24 mouse cellular contexts compared by ENCODE assay signal in the genomic region with DNA sequence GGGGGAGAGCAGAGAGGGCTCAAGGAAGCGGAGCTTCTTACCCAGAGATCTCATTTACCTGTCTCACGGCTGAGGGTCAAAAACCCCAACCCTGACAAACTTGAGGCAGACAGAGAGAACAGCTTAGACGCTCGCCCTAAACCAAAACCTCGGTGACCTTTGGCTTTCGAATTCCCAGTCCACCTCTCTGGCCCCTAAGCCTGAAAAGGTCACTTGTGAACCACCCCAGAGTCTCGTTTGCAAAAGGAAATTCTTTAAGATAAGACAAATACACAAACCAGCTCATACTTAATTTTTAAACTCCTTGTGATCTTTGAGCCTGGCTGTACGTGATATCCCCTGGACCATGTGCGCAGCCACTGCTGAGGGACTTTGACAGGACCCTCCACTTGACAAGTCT.
A peak's percentile ranks its signal among the peaks of the same experiment; 100 is the strongest.
DNase-seq lines count a peak whose midpoint lies in the region; ATAC-seq and TF ChIP-seq lines count a peak whose summit lies in the region.
"Had no signal": no experiment of that assay in that cellular context is flagged by ENCODE, and none has a peak within 500 bp of the region (broad histone marks: within the 10 kb centered on the region; RNA-seq: fewer than 3 reads in every experiment).

No protein-coding gene starts in this region.

- H3K4me3 ChIP-seq in intestine, embryonic 14.5 days (ENCODE audit: low read depth, low read length) = no peak overlapping the region
- no peak overlapping the region for H3K4me3 ChIP-seq in intestine, embryonic 15.5 days (replicated peaks)
- no peak overlapping the region for H3K4me3 ChIP-seq in liver, embryonic 11.5 days (ENCODE audit: low read depth, low read length)
- no peak overlapping the region for H3K4me3 ChIP-seq in liver, postnatal 0 days (ENCODE audit: low read depth, low read length)
- H3K4me3 ChIP-seq: embryonic facial prominence, embryonic 10.5 days; embryonic facial prominence, embryonic 12.5 days; forebrain, embryonic 13.5 days had no signal

- H3K27ac ChIP-seq in intestine, embryonic 14.5 days (ENCODE audit: low read depth) = no peak overlapping the region
- no peak overlapping the region for H3K27ac ChIP-seq in intestine, embryonic 15.5 days
- H3K27ac ChIP-seq in liver, embryonic 11.5 days (ENCODE audit: low read depth, low read length) = 0 out of 2 replicates have a peak overlapping the region, but pooled peaks have one; percentile 15
- H3K27ac ChIP-seq in liver, postnatal 0 days (ENCODE audit: low read depth) = no peak overlapping the region
- H3K27ac ChIP-seq: embryonic facial prominence, embryonic 10.5 days; embryonic facial prominence, embryonic 12.5 days; forebrain, embryonic 13.5 days had no signal

- H3K36me3 ChIP-seq in intestine, embryonic 14.5 days (ENCODE audit: control insufficient read depth, insufficient read depth, low read length) = no peaks in the 10 kb centered on the region
- no peaks in the 10 kb centered on the region for H3K36me3 ChIP-seq in intestine, embryonic 15.5 days
- no peaks in the 10 kb centered on the region for H3K36me3 ChIP-seq in liver, embryonic 11.5 days (ENCODE audit: control insufficient read depth, insufficient read depth, low read length)
- H3K36me3 ChIP-seq in liver, postnatal 0 days (replicated peaks; ENCODE audit: insufficient read depth, low read length) = no peaks in the 10 kb centered on the region
- H3K36me3 ChIP-seq: embryonic facial prominence, embryonic 10.5 days; embryonic facial prominence, embryonic 12.5 days; G1E had no signal

- H3K27me3 ChIP-seq in intestine, embryonic 14.5 days (replicated peaks; ENCODE audit: control insufficient read depth, insufficient read depth, low read length) = no peaks in the 10 kb centered on the region
- no peaks in the 10 kb centered on the region for H3K27me3 ChIP-seq in intestine, embryonic 15.5 days (replicated peaks)
- no peaks in the 10 kb centered on the region for H3K27me3 ChIP-seq in liver, embryonic 11.5 days (replicated peaks; ENCODE audit: control insufficient read depth, insufficient read depth, low read length)
- H3K27me3 ChIP-seq in liver, postnatal 0 days (ENCODE audit: insufficient read depth, low read length) = no peaks in the 10 kb centered on the region
- H3K27me3 ChIP-seq: CH12.LX; embryonic facial prominence, embryonic 12.5 days; forebrain, embryonic 13.5 days; Patski had no signal

- H3K4me1 ChIP-seq in intestine, embryonic 14.5 days (replicated peaks; ENCODE audit: control insufficient read depth, insufficient read depth, low read length) = no peaks in the 10 kb centered on the region
- 0 out of 2 replicates have a peak, but pooled peaks cover 3% of the 10 kb centered on the region for H3K4me1 ChIP-seq in intestine, embryonic 15.5 days (replicated peaks)
- H3K4me1 ChIP-seq in liver, embryonic 11.5 days (replicated peaks; ENCODE audit: control insufficient read depth, insufficient read depth, low read length) = 0 out of 2 replicates have a peak, but pooled peaks cover 2% of the 10 kb centered on the region
- peaks cover 2% of the 10 kb centered on the region; the same call in 1 of the 2 replicates for H3K4me1 ChIP-seq in liver, postnatal 0 days (ENCODE audit: insufficient read depth)

- no peak for TF ChIP-seq EP300 in liver, postnatal 0 days (IDR thresholded peaks at IDR 0.05; ENCODE audit: low read depth)

- DNase-seq in heart, adult 11 months = peak; percentile 72
- no peak for DNase-seq in heart, postnatal 25 days (ENCODE audit: low spot score)
- DNase-seq in intestine, embryonic 14.5 days (ENCODE audit: low spot score) = no peak
- DNase-seq in liver, embryonic 11.5 days (ENCODE audit: low spot score) = no peak
- no peak for DNase-seq in liver, postnatal 0 days
- peak; percentile 84 for DNase-seq in yolk sac, embryonic 10.5 days (ENCODE audit: low spot score)
- DNase-seq: adrenal gland, adult 8-10 months; adrenal gland, postnatal 14 days; adrenal gland, postnatal 36 days; B cell, adult 2 months; cerebellum, adult 11-12 months; cerebellum, adult 2 months; cerebellum, adult 9-10 months; cerebellum, postnatal 10 days; cerebellum, postnatal 25 days had no signal

- intact Hi-C loops in heart, postnatal 25 days (cut with DNase I) = no loop called here

- 43% methylated on average over 9 of the region's 9 CpGs for WGBS in intestine, embryonic 14.5 days
- 39% methylated on average over 9 of the region's 9 CpGs for WGBS in intestine, embryonic 15.5 days
- WGBS in liver, embryonic 11.5 days = 46% methylated on average over 9 of the region's 9 CpGs
- WGBS in liver, postnatal 0 days (ENCODE audit: insufficient replicate concordance) = 46% methylated on average over 9 of the region's 9 CpGs

- H3K9ac ChIP-seq in intestine, embryonic 14.5 days (ENCODE audit: low read length) = no peak overlapping the region
- H3K9ac ChIP-seq in intestine, embryonic 15.5 days = no peak overlapping the region
- H3K9ac ChIP-seq in liver, embryonic 11.5 days (ENCODE audit: low read depth, low read length) = no peak overlapping the region
- H3K9ac ChIP-seq in liver, postnatal 0 days (replicated peaks) = no peak overlapping the region
- H3K9ac ChIP-seq: embryonic facial prominence, embryonic 12.5 days; forebrain, embryonic 13.5 days had no signal

- TF ChIP-seq CTCF in liver, postnatal 0 days (IDR thresholded peaks at IDR 0.05; ENCODE audit: low read depth) = no peak

- no peaks in the 10 kb centered on the region for H3K9me3 ChIP-seq in intestine, embryonic 14.5 days (ENCODE audit: control insufficient read depth, low read length)
- no peaks in the 10 kb centered on the region for H3K9me3 ChIP-seq in intestine, embryonic 15.5 days
- no peaks in the 10 kb centered on the region for H3K9me3 ChIP-seq in liver, embryonic 11.5 days (ENCODE audit: control insufficient read depth, low read length)
- no peaks in the 10 kb centered on the region for H3K9me3 ChIP-seq in liver, postnatal 0 days (ENCODE audit: low read length)
- H3K9me3 ChIP-seq: embryonic facial prominence, embryonic 10.5 days; embryonic facial prominence, embryonic 12.5 days; forebrain, embryonic 13.5 days had no signal

- no peak overlapping the region for H3K4me2 ChIP-seq in intestine, embryonic 14.5 days (ENCODE audit: low read length)
- no peak overlapping the region for H3K4me2 ChIP-seq in intestine, embryonic 15.5 days (replicated peaks)
- no peak overlapping the region for H3K4me2 ChIP-seq in liver, embryonic 11.5 days
- no peak overlapping the region for H3K4me2 ChIP-seq in liver, postnatal 0 days (ENCODE audit: low read depth, low read length)
- H3K4me2 ChIP-seq: embryonic facial prominence, embryonic 12.5 days; forebrain, embryonic 13.5 days had no signal

- peak; percentile 23; the same call in 1 of the 2 replicates for ATAC-seq in intestine, embryonic 14.5 days (replicated peaks; ENCODE audit: low FRiP score, low TSS enrichment, low read depth)
- ATAC-seq in intestine, embryonic 15.5 days = no peak
- ATAC-seq in liver, embryonic 11.5 days (replicated peaks; ENCODE audit: low FRiP score) = no peak
- no peak for ATAC-seq in liver, postnatal 0 days
- ATAC-seq: activated CD4-positive, CD25-positive, alpha-beta regulatory T cell, adult 4 months; CD4-positive, CD25-positive, alpha-beta regulatory T cell, adult 4 months; forebrain, embryonic 13.5 days; Patski had no signal

Comparison
In these comparisons a context has a peak if more than half of its experiments do, and no peak if none do; other contexts are left out.
1. DNase-seq: peak in heart, adult 11 months (single experiment) and yolk sac, embryonic 10.5 days (single experiment); none in heart, postnatal 25 days (single experiment), intestine, embryonic 14.5 days (single experiment), liver, embryonic 11.5 days (single experiment) and liver, postnatal 0 days (single experiment).